Mouse (Mus musculus) cerebellum, adult 11-12 months (tissue): ENCODE results near the gene Sema6c.
A peak's percentile ranks its signal among the peaks of the same experiment; 100 is the strongest.
"Not testable (repeated sequence)": the region's sequence is repeated elsewhere in the genome, so short reads cannot be mapped to it uniquely, and the experiment has no call there.

Source experiments
- DNase-seq: peaks from one replicate; pipeline ENCODE4 v3.0.0; 2022

Gene Sema6c

GRCm38 (mm10) chr3:95194721-95195135, 34.5 kb downstream of the Sema6c start:
- peak; percentile 55 for DNase-seq

- no peak for DNase-seq
Measured at GRCm38 (mm10) chr3:95195772-95196171, 35.5 kb downstream of the Sema6c start.

GRCm38 (mm10) chr3:95199101-95199500, 38.8 kb downstream of the Sema6c start:
- DNase-seq = no peak

GRCm38 (mm10) chr3:95200132-95200531, 39.9 kb downstream of the Sema6c start:
- no peak for DNase-seq

- no peak for DNase-seq
Measured at GRCm38 (mm10) chr3:95200562-95200961, 40.3 kb downstream of the Sema6c start.

- no peak for DNase-seq
Measured at GRCm38 (mm10) chr3:95203880-95204279, 43.6 kb downstream of the Sema6c start.

- DNase-seq = no peak
Measured at GRCm38 (mm10) chr3:95208286-95208685, 48.0 kb downstream of the Sema6c start.

- no peak for DNase-seq
Measured at GRCm38 (mm10) chr3:95210585-95210984, 50.3 kb downstream of the Sema6c start.

GRCm38 (mm10) chr3:95212889-95213608, 52.8 kb downstream of the Sema6c start:
- not testable (repeated sequence) for DNase-seq

GRCm38 (mm10) chr3:95213609-95213975, 53.3 kb downstream of the Sema6c start:
- no peak for DNase-seq

GRCm38 (mm10) chr3:95216655-95217254, 56.5 kb downstream of the Sema6c start:
- DNase-seq = no peak

- DNase-seq = peak; percentile 90
Measured at GRCm38 (mm10) chr3:95217255-95218134, 57.2 kb downstream of the Sema6c start, which contains the start of gene Gabpb2. Gabpb2 (minus strand) TSS chr3:95217916.

GRCm38 (mm10) chr3:95218466-95219137, 58.3 kb downstream of the Sema6c start:
- DNase-seq = peak; percentile 23

- DNase-seq = no peak
Measured at GRCm38 (mm10) chr3:95223041-95223440, 62.8 kb downstream of the Sema6c start.
